Mouse (Mus musculus) E14TG2a.4 (cell line): ENCODE measurements around the gene Mt2.
A peak's percentile ranks its signal among the peaks of the same experiment; 100 is the strongest.

ENCODE experiments used
- H3K27me3 ChIP-seq: 2 replicates; pipeline ENCODE4 v1.6.1; 2014; ENCODE audit warnings: low read length, control low read depth; ENCODE audit not compliant: insufficient read depth
- H3K36me3 ChIP-seq: 2 replicates; pipeline ENCODE4 v1.6.1; 2014; ENCODE audit warnings: low read length, control low read depth; ENCODE audit not compliant: insufficient read depth
- H3K4me1 ChIP-seq: replicated peaks from 2 replicates; pipeline ENCODE4 v1.6.1; 2014; ENCODE audit warnings: low read depth, low read length, control low read depth
- H3K4me3 ChIP-seq: replicated peaks from 2 replicates; pipeline ENCODE4 v1.5.1; 2014; ENCODE audit warnings: mild to moderate bottlenecking, low read length
- H3K9me3 ChIP-seq: 2 replicates; pipeline ENCODE4 v1.6.1; 2014; ENCODE audit warnings: low read length, control low read depth
- CTCF ChIP-seq: conservative IDR thresholded peaks from 2 replicates; pipeline ENCODE4 v1.5.1; 2014; ENCODE audit warnings: low read length
- NANOG ChIP-seq: IDR thresholded peaks from 2 replicates; pipeline ENCODE4 v1.6.1; 2014; ENCODE audit warnings: borderline replicate concordance, low read length, mixed read lengths
- POU5F1 ChIP-seq: IDR thresholded peaks from 2 replicates; pipeline ENCODE4 v1.6.1; 2014; ENCODE audit warnings: low read length, borderline replicate concordance

Gene Mt2

GRCm38 (mm10) chr8:94136192-94136591, 36.3 kb upstream of the Mt2 start:
- peaks cover 17% of the 10 kb centered on the region for H3K9me3 ChIP-seq
- TF ChIP-seq NANOG (no peak), CTCF (no peak), POU5F1 (no peak)
- peaks cover 13% of the 10 kb centered on the region; the same call in 1 of the 2 replicates for H3K27me3 ChIP-seq
- no peak overlapping the region for H3K4me3 ChIP-seq
- no peaks in the 10 kb centered on the region for H3K36me3 ChIP-seq
- peaks cover 22% of the 10 kb centered on the region for H3K4me1 ChIP-seq

GRCm38 (mm10) chr8:94136933-94137332, 35.5 kb upstream of the Mt2 start, which contains the start of gene Mt4:
Gene Mt4, plus strand, starts transcription at chr8:94137197.
- peaks cover 22% of the 10 kb centered on the region for H3K4me1 ChIP-seq
- H3K4me3 ChIP-seq = no peak within 1 kb of the TSS
- TF ChIP-seq NANOG (no peak), CTCF (no peak), POU5F1 (no peak)
- H3K27me3 ChIP-seq = peaks cover 13% of the 10 kb centered on the region; the same call in 1 of the 2 replicates
- H3K36me3 ChIP-seq = no peaks in the 10 kb centered on the region
- H3K9me3 ChIP-seq = peaks cover 17% of the 10 kb centered on the region

- Histone ChIP-seq H3K4me3 (no peak overlapping the region), H3K9me3 (peaks cover 13% of the 10 kb centered on the region), H3K36me3 (no peaks in the 10 kb centered on the region), H3K27me3 (peaks cover 13% of the 10 kb centered on the region; the same call in 1 of the 2 replicates), H3K4me1 (peaks cover 14% of the 10 kb centered on the region)
- TF ChIP-seq POU5F1 (no peak), CTCF (no peak)
Observed at GRCm38 (mm10) chr8:94140266-94140795, 32.1 kb upstream of the Mt2 start.

GRCm38 (mm10) chr8:94148236-94148635, 24.2 kb upstream of the Mt2 start:
- Histone ChIP-seq H3K4me3 (no peak overlapping the region), H3K27me3 (peaks cover 26% of the 10 kb centered on the region), H3K4me1 (peaks cover 33% of the 10 kb centered on the region), H3K36me3 (no peaks in the 10 kb centered on the region), H3K9me3 (no peaks in the 10 kb centered on the region)
- TF ChIP-seq NANOG = no peak
- TF ChIP-seq CTCF = no peak
- no peak for TF ChIP-seq POU5F1

- peaks cover 37% of the 10 kb centered on the region for H3K27me3 ChIP-seq
- no peak overlapping the region for H3K4me3 ChIP-seq
- H3K36me3 ChIP-seq = no peaks in the 10 kb centered on the region
- no peaks in the 10 kb centered on the region for H3K9me3 ChIP-seq
- TF ChIP-seq POU5F1 (no peak), NANOG (no peak), CTCF (no peak)
- peaks cover 52% of the 10 kb centered on the region for H3K4me1 ChIP-seq
Observed at GRCm38 (mm10) chr8:94150925-94151324, 21.5 kb upstream of the Mt2 start.

GRCm38 (mm10) chr8:94152513-94153300, 19.8 kb upstream of the Mt2 start, which contains the start of gene Mt3:
Gene Mt3, plus strand, starts transcription at chr8:94152607.
- peaks cover 56% of the 10 kb centered on the region for H3K4me1 ChIP-seq
- TF ChIP-seq NANOG (no peak), POU5F1 (no peak), CTCF (no peak)
- H3K9me3 ChIP-seq = no peaks in the 10 kb centered on the region
- H3K4me3 ChIP-seq = peak within 1 kb of the TSS; percentile 72
- peaks cover 37% of the 10 kb centered on the region for H3K27me3 ChIP-seq
- H3K36me3 ChIP-seq = no peaks in the 10 kb centered on the region

GRCm38 (mm10) chr8:94153451-94153850, 19.0 kb upstream of the Mt2 start:
- H3K27me3 ChIP-seq = peaks cover 37% of the 10 kb centered on the region
- no peaks in the 10 kb centered on the region for H3K36me3 ChIP-seq
- H3K9me3 ChIP-seq = no peaks in the 10 kb centered on the region
- TF ChIP-seq CTCF = no peak
- no peak for TF ChIP-seq NANOG
- no peak for TF ChIP-seq POU5F1
- H3K4me3 ChIP-seq = peak overlapping the region; percentile 50
- peaks cover 50% of the 10 kb centered on the region for H3K4me1 ChIP-seq

GRCm38 (mm10) chr8:94154537-94154936, 17.9 kb upstream of the Mt2 start:
- Histone ChIP-seq H3K36me3 (no peaks in the 10 kb centered on the region), H3K9me3 (no peaks in the 10 kb centered on the region), H3K4me1 (peaks cover 50% of the 10 kb centered on the region), H3K4me3 (peak overlapping the region; percentile 32; the same call in 1 of the 2 replicates), H3K27me3 (peaks cover 37% of the 10 kb centered on the region)
- TF ChIP-seq POU5F1 (no peak), CTCF (no peak), NANOG (no peak)
